Mouse (Mus musculus) myocyte (in vitro differentiated cells): Measurements from ENCODE around the gene 4930402H24Rik.

Source experiments
- CEBPB ChIP-seq: IDR thresholded peaks from 2 replicates; pipeline ENCODE4 v1.6.1; 2011; ENCODE audit warnings: mild to moderate bottlenecking, moderate library complexity; ENCODE audit not compliant: poor library complexity, insufficient read depth, severe bottlenecking
- E2F4 ChIP-seq: IDR thresholded peaks from one replicate; pipeline ENCODE4 v1.6.1; 2011; ENCODE audit warnings: mild to moderate bottlenecking, control low read depth, moderate library complexity; ENCODE audit not compliant: insufficient read depth
- MAX ChIP-seq: IDR thresholded peaks from one replicate; pipeline ENCODE4 v1.6.1; 2011; ENCODE audit warnings: low read depth, mild to moderate bottlenecking, control low read depth
- MYOG ChIP-seq, 3 experiments: IDR thresholded peaks; one replicate each; pipeline ENCODE4 v1.6.1; 2011; ENCODE audit warnings: control low read depth in 2 of 3, low read depth in 2 of 3, mild to moderate bottlenecking in 2 of 3; ENCODE audit not compliant: insufficient read length in 2 of 3, control insufficient read depth in 1 of 3, insufficient read depth in 1 of 3
- POLR2A ChIP-seq: IDR thresholded peaks from one replicate; pipeline ENCODE4 v1.6.1; 2011; ENCODE audit warnings: low read depth, mild to moderate bottlenecking, control low read depth, moderate library complexity; ENCODE audit not compliant: insufficient read length
- POLR2AphosphoS2 ChIP-seq: IDR thresholded peaks from one replicate; pipeline ENCODE4 v1.6.1; 2011; ENCODE audit warnings: low read depth, control low read depth; ENCODE audit not compliant: insufficient read length
- REST ChIP-seq: IDR thresholded peaks from one replicate; pipeline ENCODE4 v1.6.1; 2011; ENCODE audit warnings: mild to moderate bottlenecking, control low read depth, moderate library complexity; ENCODE audit not compliant: insufficient read depth, insufficient read length
- SRF ChIP-seq: IDR thresholded peaks from one replicate; pipeline ENCODE4 v1.6.1; 2011; ENCODE audit warnings: low read depth; ENCODE audit not compliant: control insufficient read depth, insufficient read length
- TCF12 ChIP-seq: IDR thresholded peaks from one replicate; pipeline ENCODE4 v1.6.1; 2011; ENCODE audit warnings: mild to moderate bottlenecking, control low read depth; ENCODE audit not compliant: poor library complexity, insufficient read depth, severe bottlenecking
- TCF3 ChIP-seq: IDR thresholded peaks from one replicate; pipeline ENCODE4 v1.6.1; 2011; ENCODE audit warnings: low read depth, control low read depth; ENCODE audit not compliant: insufficient read length
- USF1 ChIP-seq: IDR thresholded peaks from one replicate; pipeline ENCODE4 v1.6.1; 2011; ENCODE audit warnings: low read depth, mild to moderate bottlenecking, control low read depth, moderate library complexity

- TF ChIP-seq POLR2A = no peak
- no peak for TF ChIP-seq TCF12
- no peak for TF ChIP-seq MAX
- TF ChIP-seq POLR2AphosphoS2 = no peak
- TF ChIP-seq REST = no peak
- no peak for TF ChIP-seq TCF3
- TF ChIP-seq SRF = no peak
- no peak for TF ChIP-seq USF1
- no peak for TF ChIP-seq E2F4
- TF ChIP-seq MYOG (IDR thresholded peaks at IDR 0.05; ENCODE audit: control insufficient read depth in 1 of 3, insufficient read depth in 1 of 3, insufficient read length in 2 of 3, low read depth in 2 of 3) = no peak
- no peak for TF ChIP-seq CEBPB
Observed at GRCm38 (mm10) chr2:130750449-130750848, 155.8 kb downstream of the 4930402H24Rik start.
